In the genomic region with DNA sequence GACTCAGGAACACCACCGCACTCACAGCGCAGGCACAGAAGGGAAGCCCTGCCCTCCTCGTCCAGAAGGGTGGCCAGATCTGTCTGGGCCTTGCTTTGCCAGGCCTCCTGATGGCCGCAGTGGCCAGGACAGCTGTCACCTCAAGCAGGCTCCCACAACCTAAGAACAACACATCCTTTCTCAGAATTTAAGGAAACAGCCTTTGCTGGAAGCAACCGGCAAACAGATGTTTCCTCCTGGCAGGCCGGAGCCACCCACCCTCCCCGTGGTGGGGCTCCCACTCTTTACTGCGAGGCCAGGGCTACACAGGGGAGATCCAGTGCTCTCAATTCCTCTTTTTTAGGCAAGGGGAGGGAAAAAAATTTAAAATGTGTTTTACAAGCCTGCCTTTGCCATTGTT, we compare ENCODE assay signal across 10 mouse cellular contexts. TPM values are rescaled to one million over a fixed set of nuclear protein-coding genes. Genes with fewer than 3 reads are reported as not detected.
A peak's percentile ranks its signal among the peaks of the same experiment; 100 is the strongest.
DNase-seq lines count a peak whose midpoint lies in the region; ATAC-seq lines count a peak whose summit lies in the region.
"Had no signal": no experiment of that assay in that cellular context is flagged by ENCODE, and none has a peak within 500 bp of the region (broad histone marks: within the 10 kb centered on the region; RNA-seq: fewer than 3 reads in every experiment).

No protein-coding gene starts in this region.

- peaks cover 47% of the 10 kb centered on the region for H3K4me1 ChIP-seq in forebrain, embryonic 12.5 days
- peaks cover 90% of the 10 kb centered on the region for H3K4me1 ChIP-seq in limb, embryonic 10.5 days
- peaks cover 39% of the 10 kb centered on the region for H3K4me1 ChIP-seq in midbrain, embryonic 16.5 days (ENCODE audit: control insufficient read depth, insufficient read depth, low read length)

- peaks cover 31% of the 10 kb centered on the region for H3K27me3 ChIP-seq in forebrain, embryonic 12.5 days
- H3K27me3 ChIP-seq in limb, embryonic 10.5 days (ENCODE audit: low read depth, poor library complexity, severe bottlenecking): peaks cover 9% of the 10 kb centered on the region
- H3K27me3 ChIP-seq in midbrain, embryonic 16.5 days (ENCODE audit: control insufficient read depth, insufficient read depth, low read depth, low read length): no peaks in the 10 kb centered on the region
- H3K27me3 ChIP-seq: Patski had no signal

- no peak overlapping the region for H3K4me2 ChIP-seq in forebrain, embryonic 12.5 days
- no peak overlapping the region for H3K4me2 ChIP-seq in midbrain, embryonic 16.5 days (ENCODE audit: low read length)

- DNase-seq in layer of hippocampus, postnatal 14 days (ENCODE audit: low spot score in 2 of 2): peak; percentile 28 to 46
- DNase-seq in layer of hippocampus, adult 18-20 months (ENCODE audit: low spot score in 2 of 2): no peak
- peak; percentile 89 for DNase-seq in brain, adult 2 months (ENCODE audit: low read depth, low spot score)
- DNase-seq in heart, postnatal 25 days (ENCODE audit: low spot score): peak; percentile 80
- peak; percentile 69 for DNase-seq in limb, embryonic 10.5 days (ENCODE audit: low spot score)
- no peak for DNase-seq in embryo, embryonic 10.5 days (ENCODE audit: low spot score)

- no peak overlapping the region for H3K9ac ChIP-seq in forebrain, embryonic 12.5 days
- H3K9ac ChIP-seq in midbrain, embryonic 16.5 days (ENCODE audit: low read depth, low read length): peak overlapping the region; percentile 42; the same call in 1 of the 2 replicates
- H3K9ac ChIP-seq: liver, embryonic 14.5 days had no signal

- intact Hi-C loops in heart, postnatal 25 days (cut with DNase I): no loop called here

- no peaks in the 10 kb centered on the region for H3K36me3 ChIP-seq in forebrain, embryonic 12.5 days (replicated peaks)
- H3K36me3 ChIP-seq in limb, embryonic 10.5 days: no peaks in the 10 kb centered on the region
- no peaks in the 10 kb centered on the region for H3K36me3 ChIP-seq in midbrain, embryonic 16.5 days (ENCODE audit: control insufficient read depth, insufficient read depth, low read length)

- no peak overlapping the region for H3K4me3 ChIP-seq in forebrain, embryonic 12.5 days (replicated peaks)
- H3K4me3 ChIP-seq in limb, embryonic 10.5 days: peak overlapping the region; percentile 22; the same call in 1 of the 2 replicates
- no peak overlapping the region for H3K4me3 ChIP-seq in midbrain, embryonic 16.5 days (ENCODE audit: low read depth, low read length)

- no peaks in the 10 kb centered on the region for H3K9me3 ChIP-seq in forebrain, embryonic 12.5 days
- no peaks in the 10 kb centered on the region for H3K9me3 ChIP-seq in limb, embryonic 10.5 days (replicated peaks)
- no peaks in the 10 kb centered on the region for H3K9me3 ChIP-seq in midbrain, embryonic 16.5 days (replicated peaks; ENCODE audit: control insufficient read depth, low read length, poor library complexity, severe bottlenecking)

- 53% methylated on average over 8 of the region's 8 CpGs for WGBS in forebrain, embryonic 12.5 days
- 20% methylated on average over 8 of the region's 8 CpGs for WGBS in limb, embryonic 10.5 days
- WGBS in midbrain, embryonic 16.5 days: 56% methylated on average over 8 of the region's 8 CpGs

- peak overlapping the region; percentile 60 for H3K27ac ChIP-seq in forebrain, embryonic 12.5 days
- H3K27ac ChIP-seq in limb, embryonic 10.5 days: peak overlapping the region; percentile 85
- H3K27ac ChIP-seq in midbrain, embryonic 16.5 days (ENCODE audit: low read length): peak overlapping the region; percentile 47; the same call in 1 of the 2 replicates
- H3K27ac ChIP-seq: liver, embryonic 14.5 days had no signal

- peak; percentile 49; the same call in 1 of the 2 replicates for ATAC-seq in forebrain, embryonic 12.5 days (ENCODE audit: low FRiP score)
- ATAC-seq in midbrain, embryonic 16.5 days: peak; percentile 52; the same call in 1 of the 2 replicates
- ATAC-seq: Patski had no signal

RNA-seq across cellular contexts. Expression of a gene that starts 33.7 kb away (rescaled TPM):
- 10 to 100 TPM; 25.1 to 28.7 TPM for total RNA-seq in layer of hippocampus, postnatal 14 days (2021)
- 10 to 100 TPM; 46.3 to 52.5 TPM for total RNA-seq in layer of hippocampus, adult 18-20 months (2021)
- polyA plus RNA-seq in forebrain, embryonic 12.5 days (2016; fragmentation: Nextera tagmentation; extraction: Ambion mirVana): 12.2 and 12.4 TPM in 2 replicates
- 10 to 100 TPM; 18.5 to 25.3 TPM for total RNA-seq in heart, postnatal 25 days (2021)
- 2.0 and 2.8 TPM in 2 replicates for polyA plus RNA-seq in limb, embryonic 10.5 days (2016; fragmentation: Nextera tagmentation; extraction: Ambion mirVana)
- 17.7 and 17.9 TPM in 2 replicates for polyA plus RNA-seq in midbrain, embryonic 16.5 days (2015; fragmentation: Nextera tagmentation; extraction: Ambion mirVana)

RNA-seq across cellular contexts. Expression of a gene that starts 42.7 kb away (rescaled TPM):
- not detected for total RNA-seq in layer of hippocampus, postnatal 14 days (2021)
- total RNA-seq in layer of hippocampus, adult 18-20 months (2021): not detected
- not detected in 2 replicates for polyA plus RNA-seq in forebrain, embryonic 12.5 days (2016; fragmentation: Nextera tagmentation; extraction: Ambion mirVana)
- total RNA-seq in heart, postnatal 25 days (2021): not detected
- not detected in 2 replicates for polyA plus RNA-seq in limb, embryonic 10.5 days (2016; fragmentation: Nextera tagmentation; extraction: Ambion mirVana)
- polyA plus RNA-seq in midbrain, embryonic 16.5 days (2015; fragmentation: Nextera tagmentation; extraction: Ambion mirVana): not detected in 2 replicates
- polyA plus RNA-seq: liver, embryonic 14.5 days had no signal

RNA-seq across cellular contexts. Expression of a gene that starts 53.8 kb away (rescaled TPM):
- total RNA-seq in layer of hippocampus, postnatal 14 days (2021): 10 to 100 TPM; 75.0 to 78.4 TPM
- total RNA-seq in layer of hippocampus, adult 18-20 months (2021): 10 to 100 TPM; 82.1 to 82.7 TPM
- 42.2 and 44.2 TPM in 2 replicates for polyA plus RNA-seq in forebrain, embryonic 12.5 days (2016; fragmentation: Nextera tagmentation; extraction: Ambion mirVana)
- total RNA-seq in heart, postnatal 25 days (2021): 10 to 100 TPM; 58.4 to 62.8 TPM
- polyA plus RNA-seq in limb, embryonic 10.5 days (2016; fragmentation: Nextera tagmentation; extraction: Ambion mirVana): 49.4 and 51.5 TPM in 2 replicates
- polyA plus RNA-seq in midbrain, embryonic 16.5 days (2015; fragmentation: Nextera tagmentation; extraction: Ambion mirVana): 93.8 and 101 TPM in 2 replicates

RNA-seq across cellular contexts. Expression of a gene that starts 54.0 kb away (rescaled TPM):
- total RNA-seq in layer of hippocampus, postnatal 14 days (2021): 10 to 100 TPM; 10.9 to 11.0 TPM
- 10 to 100 TPM; 10.2 to 10.9 TPM for total RNA-seq in layer of hippocampus, adult 18-20 months (2021)
- 4.2 and 5.0 TPM in 2 replicates for polyA plus RNA-seq in forebrain, embryonic 12.5 days (2016; fragmentation: Nextera tagmentation; extraction: Ambion mirVana)
- total RNA-seq in heart, postnatal 25 days (2021): 1 to 10 TPM; 2.9 to 3.4 TPM
- 4.0 and 5.7 TPM in 2 replicates for polyA plus RNA-seq in limb, embryonic 10.5 days (2016; fragmentation: Nextera tagmentation; extraction: Ambion mirVana)
- 8.4 and 8.9 TPM in 2 replicates for polyA plus RNA-seq in midbrain, embryonic 16.5 days (2015; fragmentation: Nextera tagmentation; extraction: Ambion mirVana)

Comparison
In these comparisons a context has a peak if more than half of its experiments do, and no peak if none do; other contexts are left out.
1. DNase-seq: peak in layer of hippocampus, postnatal 14 days (2 of 2), brain, adult 2 months (single experiment), heart, postnatal 25 days (single experiment) and limb, embryonic 10.5 days (single experiment); none in layer of hippocampus, adult 18-20 months (0 of 2) and embryo, embryonic 10.5 days (single experiment).
2. Peak in every context shown above with its lines, with median percentiles within 50 percentile points of each other: H3K27ac ChIP-seq.